Mouse (Mus musculus) telencephalon, adult 2 months (tissue): ENCODE data around the gene Nrf1.
A peak's percentile ranks its signal among the peaks of the same experiment; 100 is the strongest.

Experiments used
- DNase-seq: peaks from one replicate; pipeline ENCODE4 v3.0.0-alpha.2; 2011; ENCODE audit warnings: low read depth, low spot score

Gene Nrf1

DNA sequence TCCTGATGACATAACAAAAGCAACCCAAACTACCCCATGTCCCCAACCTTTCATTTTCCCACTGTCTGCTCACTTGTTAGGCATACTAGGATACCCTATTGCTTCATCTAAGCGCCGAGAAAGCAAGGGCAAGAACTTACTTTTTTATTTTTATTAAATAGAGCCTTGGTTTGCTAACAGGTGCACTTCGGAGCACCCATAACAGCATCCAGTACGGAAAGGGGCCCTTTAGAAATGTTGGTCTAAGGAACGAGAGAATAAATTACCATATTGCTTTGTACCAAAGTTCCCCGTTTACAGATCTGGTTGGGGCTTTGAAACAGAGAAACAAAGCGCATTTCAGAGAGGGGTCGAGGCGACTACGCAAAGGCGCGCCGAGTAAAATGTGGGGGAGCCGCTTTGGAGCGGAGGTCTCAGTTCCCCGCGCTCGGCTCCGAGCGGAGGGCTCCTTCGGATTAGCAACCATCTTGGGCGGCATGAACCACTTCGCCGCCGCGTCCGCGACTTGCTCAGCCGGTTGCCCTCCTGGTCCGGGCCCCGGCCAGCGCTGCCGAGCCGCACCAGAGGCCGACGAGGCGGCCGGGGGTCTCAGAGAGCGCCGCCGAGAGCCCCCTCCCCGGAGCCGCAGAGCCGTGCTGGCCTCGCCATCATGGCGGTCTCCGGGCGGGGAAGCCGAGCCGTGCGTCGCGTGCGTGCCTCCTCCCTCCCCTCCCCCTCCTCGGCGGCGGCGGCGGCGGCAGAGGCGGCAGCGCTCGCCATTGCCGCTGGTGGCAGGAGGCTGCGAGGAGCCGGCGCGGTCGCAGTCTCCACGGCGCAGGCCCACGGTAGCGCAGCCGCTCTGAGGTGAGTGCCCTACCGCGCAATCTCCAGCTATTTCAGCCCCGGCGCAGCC, at the start of gene Nrf1:
Gene Nrf1, plus strand, starts transcription at position 718 of the 892 bp plus-strand sequence.
- peak; percentile 76 for DNase-seq

DNA sequence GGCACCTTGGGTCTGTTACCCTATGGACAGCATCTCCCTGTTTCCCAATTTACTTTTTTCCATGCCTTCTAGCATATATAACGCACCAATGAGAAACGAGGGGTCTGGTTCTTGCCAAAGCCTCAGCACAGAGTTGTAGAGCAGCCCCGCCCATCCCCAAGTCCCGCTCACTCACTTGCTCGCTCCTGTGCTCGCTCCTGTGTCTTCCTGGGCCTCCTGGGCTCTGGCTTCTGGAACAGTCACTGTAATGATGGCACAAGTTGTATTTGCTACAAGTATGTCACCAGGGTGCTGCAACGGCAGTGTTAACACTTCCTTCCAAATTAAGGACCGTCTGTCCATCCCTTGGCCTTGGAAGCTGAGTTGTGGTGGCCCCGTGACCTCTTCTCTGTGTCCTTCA, 49.6 kb upstream of the Nrf1 start:
- DNase-seq: no peak

DNA sequence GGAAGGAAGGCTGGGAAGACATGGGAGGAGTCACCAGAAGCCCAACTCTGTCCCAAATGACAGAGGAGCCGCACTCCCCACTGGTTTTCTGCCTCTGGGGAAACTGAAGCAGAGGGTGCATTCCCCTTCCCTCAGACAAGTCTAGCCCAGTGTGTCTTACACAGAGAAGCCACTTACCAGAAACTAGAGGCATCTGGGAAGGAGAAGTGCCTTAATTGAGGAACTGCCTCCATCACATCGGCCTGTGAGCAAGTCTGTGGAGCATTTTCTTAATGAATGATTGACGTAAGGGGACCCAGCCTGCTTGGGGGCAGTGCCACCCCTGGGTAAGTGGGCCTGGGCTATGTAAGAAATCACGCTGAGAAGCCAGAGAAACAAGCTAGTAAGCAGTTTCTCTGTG, 49.0 kb upstream of the Nrf1 start:
- no peak for DNase-seq

DNA sequence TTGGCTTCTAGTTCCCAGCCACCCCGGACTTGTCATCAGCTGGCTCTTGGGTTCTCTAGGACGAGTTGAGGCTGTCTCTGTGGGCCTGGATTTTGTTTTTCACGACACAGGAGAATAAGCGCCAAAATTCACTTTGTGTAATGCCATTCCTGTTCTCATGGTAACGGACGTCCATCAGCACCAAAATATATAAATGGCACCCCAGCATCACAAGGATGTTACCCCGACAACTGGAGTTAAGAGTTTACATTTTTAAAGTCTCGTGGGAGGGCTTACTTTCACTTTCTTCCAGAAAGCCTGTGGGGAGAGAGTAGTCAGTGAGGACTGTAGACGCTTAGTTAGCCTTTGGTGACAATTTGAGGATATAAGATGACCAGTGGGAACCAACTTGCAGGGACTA, 45.2 kb upstream of the Nrf1 start:
- peak; percentile 45 for DNase-seq

DNA sequence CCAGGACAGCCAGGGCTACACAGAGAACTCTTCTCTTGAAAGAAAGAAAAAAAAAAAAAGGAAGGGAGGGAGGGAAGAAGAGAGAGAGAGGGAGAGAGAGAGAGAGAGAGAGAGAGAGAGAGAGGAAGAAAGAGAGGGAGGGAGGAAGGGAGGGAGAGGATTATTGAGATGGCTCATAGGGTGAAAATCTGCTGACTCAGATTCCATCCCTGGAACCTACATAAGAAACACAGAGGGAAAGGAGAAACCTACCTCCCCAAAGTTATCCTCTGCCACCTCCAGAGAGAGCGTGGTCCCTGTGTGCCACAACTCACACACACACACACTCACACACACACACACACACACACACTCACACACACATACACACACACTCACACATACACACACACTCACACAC, 41.9 kb upstream of the Nrf1 start:
- no peak for DNase-seq

DNA sequence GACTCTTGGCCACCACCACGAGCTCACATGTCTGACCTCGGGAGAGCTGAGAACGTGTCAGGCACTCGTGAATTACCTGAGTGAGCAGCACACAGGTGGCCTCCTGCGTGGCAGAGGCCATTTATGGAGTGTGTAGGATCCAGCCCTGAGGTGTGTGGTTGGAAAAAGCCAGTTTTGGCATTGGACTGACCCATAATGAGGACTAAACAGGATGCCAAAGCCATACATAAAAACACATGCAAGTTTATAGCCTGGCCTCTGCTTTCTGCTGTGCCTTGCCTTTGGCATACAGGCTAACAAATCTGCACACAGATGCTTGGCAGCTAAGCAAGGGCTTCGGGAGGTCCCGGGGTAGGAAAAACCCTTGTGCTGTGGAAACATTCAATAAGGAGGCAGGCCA, 38.6 kb upstream of the Nrf1 start:
- DNase-seq: no peak

DNA sequence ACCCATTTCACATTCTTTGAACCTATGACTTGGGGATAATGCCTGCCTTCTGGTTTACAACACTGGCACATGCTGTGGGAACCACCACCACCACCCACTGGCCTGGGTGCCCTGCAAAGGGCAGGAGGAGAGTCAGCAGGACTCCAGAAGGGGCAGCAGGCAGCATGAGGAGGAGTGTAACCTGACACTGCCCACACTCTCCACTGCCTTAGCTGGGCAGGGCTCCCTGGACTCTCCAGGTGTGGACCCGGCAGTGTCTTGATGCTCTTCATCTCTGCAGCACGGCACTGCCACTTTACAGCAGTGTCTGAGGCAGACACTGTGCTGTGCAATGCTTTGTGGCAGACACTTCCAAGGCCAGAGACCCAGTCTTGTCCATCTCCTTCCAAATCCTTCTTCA, 34.3 kb upstream of the Nrf1 start:
- no peak for DNase-seq

DNA sequence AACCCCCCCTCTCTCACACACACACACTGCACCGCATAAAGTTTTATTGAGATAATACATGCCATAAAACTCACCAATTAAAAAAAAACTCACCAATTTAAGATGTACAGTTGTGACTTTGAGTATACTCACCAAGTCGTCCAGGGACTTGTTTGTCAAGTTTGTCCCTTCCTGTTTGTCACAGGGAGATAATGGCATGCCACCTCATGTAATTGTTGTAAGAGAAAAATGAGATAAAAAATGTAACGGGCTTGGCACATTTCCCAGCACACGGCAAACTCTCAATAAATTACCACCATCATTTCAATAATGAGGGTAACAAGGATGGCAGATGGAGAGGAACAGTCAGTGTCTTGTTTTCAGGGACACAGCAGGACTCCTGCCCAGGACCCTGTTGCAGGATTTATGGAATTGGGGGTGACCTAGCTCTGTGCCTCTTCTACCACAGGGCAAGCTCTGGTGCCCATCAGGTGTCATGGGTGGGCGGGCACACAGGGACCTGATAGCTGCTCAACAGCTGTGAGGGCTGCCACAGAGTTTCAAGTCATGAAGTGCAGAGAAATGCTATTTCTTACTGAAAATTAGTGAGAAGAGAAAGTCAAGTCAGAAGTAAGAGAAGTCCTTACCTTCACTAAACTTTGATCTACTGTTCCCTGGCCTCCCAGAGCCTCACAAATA, 33.5 kb upstream of the Nrf1 start:
- DNase-seq: no peak

DNA sequence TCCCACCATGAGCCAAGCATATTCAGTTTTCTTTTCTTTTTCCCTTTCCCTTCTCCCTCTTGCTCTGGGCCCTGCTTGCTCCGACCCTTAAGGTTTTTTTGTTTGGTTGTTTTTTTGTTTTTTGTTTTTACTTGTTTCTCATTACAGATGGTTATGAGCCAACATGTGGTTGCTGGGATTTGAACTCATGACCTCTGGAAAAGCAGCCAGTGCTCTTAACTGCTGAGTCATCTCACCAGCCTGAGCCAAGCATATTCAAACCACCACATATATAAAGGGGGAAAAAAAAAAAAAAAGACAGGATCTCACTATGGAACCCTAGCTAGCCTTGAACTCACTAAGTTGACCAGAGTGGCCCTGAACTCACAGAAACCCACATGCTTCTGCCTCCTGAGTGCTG, 26.5 kb upstream of the Nrf1 start:
- DNase-seq: no peak

DNA sequence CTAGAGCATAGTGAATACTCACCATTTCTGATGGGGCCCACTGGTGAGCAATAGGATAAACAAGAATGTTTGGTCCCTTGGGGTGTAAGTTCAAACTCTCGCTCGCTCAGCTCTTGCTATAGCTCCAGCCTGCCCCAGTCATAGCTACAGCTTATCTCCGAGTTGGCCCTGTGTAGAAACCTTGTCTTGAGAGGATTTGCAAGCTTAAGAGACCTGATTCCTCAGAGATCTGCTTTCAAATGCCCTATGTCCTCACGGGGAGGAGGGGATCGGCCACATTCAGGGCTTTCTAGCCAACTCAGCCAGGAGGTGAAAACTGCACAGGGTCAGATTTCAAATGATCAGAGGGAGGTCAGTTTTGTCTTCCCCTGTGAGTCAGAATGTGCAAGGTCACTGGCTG, 26.1 kb upstream of the Nrf1 start:
- DNase-seq: no peak

DNA sequence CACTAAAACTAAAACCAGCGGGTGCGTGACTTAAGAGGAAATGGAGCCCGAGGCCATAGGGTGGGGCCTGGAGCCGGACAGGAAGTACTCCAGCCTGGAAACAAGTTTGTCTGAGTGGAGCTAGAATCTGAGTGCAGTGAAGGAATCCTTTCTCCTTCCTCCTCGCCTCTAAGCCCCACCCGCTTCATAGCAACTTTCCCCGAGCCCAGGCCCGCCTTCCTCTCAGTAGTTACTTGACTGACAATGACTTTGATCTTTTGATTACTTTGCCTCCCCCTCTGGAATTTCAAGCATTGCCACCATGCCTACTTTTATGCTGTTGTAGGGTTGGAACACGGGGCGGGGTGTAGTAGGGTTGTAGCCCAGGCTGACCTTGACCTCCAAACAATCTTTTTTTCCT, 21.0 kb upstream of the Nrf1 start:
- no peak for DNase-seq

DNA sequence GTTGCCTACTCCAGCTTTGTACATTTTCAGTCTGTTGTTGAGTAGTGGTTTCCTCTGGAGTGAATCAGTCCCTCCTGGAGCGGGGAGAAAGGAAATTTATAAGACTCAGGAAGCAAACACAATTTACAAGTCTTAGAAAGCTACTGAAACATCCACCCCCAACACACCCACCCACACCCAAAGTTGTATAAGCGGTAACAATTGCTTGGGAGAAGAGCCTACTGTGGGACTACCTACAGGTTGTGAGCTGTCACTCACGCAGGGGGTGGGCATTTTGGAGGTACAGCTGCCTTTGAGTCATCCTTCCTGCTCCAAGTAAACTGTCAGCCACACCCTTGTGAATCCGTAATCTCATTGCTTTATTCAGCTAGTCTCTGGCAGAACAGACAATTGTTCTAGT, 19.4 kb upstream of the Nrf1 start:
- DNase-seq: peak; percentile 19

DNA sequence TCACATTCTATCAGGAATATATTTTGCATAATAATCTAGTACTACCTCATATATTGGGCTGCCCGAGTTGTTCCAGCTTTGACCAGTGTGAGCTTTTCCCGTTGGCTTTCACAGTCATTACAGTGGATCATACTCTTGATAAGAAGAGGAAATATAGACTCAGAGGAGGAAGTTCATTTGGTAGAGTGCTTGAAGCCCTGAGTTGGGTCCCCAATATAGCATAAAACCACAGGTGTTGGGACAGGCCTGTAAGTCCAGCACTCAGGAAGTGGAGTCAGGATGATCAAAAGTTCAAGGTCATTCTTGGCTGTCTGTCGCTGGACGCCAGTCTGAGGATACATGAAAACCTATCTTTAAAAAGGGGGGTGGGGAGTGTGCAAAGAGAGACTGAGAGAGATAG, 12.7 kb upstream of the Nrf1 start:
- DNase-seq: no peak

DNA sequence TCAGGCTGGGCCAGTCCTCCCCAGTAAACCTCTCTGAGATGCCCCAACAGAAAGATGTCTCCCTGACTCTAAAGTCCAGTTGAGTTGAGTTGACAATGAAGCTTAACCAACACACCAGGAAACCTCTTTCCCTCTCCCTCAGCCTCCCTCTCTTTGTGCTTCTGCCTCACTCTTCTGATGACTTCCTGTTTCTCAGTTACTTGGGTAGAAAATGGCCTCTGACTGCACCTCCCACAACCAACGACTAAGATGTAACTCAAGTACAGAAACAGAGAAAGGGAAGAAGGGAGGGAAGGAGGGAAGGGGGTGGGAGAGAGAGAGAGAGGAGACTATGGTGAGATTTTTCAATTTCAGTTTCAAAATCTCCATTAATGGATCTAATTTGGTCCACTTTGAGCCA, 6.3 kb upstream of the Nrf1 start:
- DNase-seq: no peak

DNA sequence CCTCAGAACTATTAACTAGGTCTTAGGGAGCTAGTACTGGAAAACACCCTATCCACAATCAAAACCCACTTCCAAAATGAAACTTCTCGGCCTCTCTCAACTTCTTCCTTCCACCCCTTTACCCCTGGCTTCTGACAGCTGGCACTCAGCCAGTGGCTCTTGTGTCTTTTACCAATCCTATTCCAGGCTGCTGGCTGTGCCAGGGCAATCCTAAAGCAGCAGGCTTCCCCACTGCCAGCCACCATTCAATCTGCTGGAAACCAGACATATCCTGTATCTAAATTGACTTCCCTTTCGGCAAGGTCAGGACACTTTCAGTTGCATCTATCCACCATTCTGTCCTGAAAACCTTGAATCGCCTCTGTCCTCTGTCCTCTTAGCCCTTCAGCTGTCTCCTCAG, 5.3 kb upstream of the Nrf1 start:
- no peak for DNase-seq

DNA sequence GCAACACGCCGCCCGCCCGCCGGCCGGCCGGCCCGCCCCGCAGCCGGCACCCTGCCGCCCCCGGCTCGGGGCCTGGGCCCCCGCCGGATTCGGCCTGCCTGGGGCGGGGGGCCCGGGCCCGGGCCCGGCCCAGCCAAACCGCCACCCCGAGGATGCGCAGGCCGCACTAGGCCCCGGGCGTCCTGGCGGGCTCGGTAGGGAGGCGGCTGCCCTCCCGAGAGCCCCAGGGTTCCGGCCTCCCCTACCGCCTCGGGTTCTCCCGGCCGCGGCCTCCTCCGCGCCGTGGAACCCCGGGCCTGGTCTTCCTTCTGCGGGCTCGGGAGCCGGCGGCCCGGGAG, 344 bp downstream of the Nrf1 start:
- DNase-seq: no peak

DNA sequence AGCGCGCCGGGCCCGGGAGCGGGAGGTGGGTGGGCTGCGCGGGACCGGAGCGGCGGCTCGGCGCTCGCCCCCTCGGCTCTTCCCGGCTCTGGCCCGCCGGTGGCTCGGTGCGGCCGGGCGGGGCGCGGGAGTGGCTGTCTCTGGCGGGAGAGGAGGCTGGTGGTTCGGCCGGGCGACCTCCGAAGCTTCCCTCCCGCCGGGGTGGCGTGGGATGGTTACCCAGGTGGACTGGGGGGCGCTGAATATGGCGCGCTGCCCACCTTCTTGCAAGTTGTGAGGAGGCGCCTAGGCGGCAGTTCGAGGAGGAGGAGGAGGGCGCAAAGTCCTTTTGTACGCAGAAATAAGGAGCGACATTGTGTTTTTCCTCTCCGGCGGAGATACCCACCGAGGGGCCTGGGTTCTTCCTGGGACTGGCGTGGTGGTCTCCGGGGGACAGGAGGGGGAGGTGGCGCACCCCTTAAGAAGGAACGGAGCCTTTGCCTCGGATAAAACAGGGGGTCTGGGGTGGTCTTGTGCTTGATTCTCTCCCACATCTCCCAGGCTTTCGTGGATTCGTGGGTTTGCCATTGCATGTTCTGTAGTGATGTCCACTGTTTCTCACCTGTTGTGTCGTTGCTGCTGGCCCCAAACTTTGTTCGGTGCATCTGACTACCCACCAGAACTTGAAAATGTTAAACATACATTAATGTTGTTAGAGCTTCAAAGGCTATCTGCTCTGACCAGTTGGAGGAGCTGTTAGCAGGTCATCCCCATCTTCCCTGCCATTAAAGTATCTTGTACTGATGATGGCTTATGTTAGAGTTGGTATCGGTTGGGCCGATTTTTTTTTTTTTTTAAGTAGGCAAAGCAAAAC, 939 bp downstream of the Nrf1 start:
- peak; percentile 11 for DNase-seq

DNA sequence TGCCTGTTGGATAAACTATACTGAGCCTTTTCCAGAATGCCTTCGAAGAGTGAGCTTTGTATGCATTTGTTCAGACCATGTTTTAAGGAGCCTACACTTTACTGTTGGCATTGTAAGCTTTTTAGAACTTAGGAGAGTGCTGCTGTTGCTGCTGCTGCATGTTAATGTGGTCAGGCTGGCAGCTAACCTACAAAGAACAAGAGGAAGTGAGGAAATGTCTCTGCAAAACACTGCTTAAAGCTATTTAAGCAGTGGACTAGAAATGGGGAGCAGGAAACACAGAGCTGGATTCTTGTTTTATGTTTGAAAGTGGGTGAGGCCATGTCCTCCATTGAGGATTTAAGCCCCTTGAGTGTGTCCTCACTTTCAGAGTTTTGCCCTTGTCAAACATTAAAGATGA, 5.3 kb downstream of the Nrf1 start:
- DNase-seq: no peak

DNA sequence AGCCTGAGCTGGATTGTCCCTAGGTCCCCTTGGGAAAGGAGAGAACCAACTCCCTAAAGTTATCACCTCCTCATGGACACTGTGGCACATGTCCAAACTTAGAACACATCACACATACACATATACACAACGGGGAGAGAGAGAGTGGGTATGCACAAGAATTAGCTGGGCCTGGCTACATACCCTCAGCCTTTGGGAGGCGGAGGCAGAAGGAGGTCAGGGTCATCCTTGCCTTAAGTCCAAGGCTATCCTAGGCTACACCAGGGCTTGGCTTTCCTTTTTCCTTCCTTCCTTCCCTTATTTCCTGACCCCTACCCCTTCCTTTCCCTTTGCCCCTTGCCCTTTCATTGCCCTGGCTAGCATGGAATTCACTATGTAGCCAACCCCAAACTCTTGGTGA, 14.8 kb downstream of the Nrf1 start:
- DNase-seq: no peak

DNA sequence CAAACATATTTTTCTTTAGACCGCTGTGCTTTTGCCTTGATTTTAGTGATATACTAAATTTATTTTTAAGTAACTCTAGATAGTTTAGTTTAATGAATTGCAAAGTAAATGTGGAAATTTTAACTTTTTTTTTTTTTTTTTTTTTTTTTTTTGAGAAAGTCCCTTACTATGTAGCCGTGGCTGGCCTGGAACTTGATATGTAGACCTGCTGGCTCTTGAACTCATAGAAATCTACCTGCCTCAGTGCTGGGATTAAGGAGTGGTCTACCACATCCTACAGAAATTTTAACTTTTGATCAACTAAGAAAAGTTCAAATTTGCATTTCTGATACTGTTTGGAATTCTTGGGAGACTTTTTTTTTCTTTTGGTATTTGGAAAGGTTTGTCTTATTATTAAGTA, 17.6 kb downstream of the Nrf1 start:
- no peak for DNase-seq

DNA sequence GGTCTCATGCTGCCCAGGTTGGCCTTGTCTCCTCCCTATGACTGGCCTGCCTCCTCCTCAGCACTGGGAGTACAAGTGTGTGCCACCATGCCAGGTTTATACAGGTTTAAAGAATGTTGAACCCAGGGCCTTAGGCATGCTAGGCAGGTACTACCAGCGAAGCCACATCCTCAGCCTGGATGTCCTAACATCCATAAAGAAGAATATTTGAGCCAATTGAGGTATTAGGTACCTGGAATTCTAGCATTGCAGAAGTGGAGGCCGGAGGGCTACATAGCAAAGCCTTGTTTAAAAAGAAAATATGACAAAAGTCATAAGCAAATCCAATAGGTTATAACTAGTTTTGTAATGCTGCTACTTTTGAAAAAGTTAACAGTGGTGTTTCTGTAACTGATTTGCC, 19.0 kb downstream of the Nrf1 start:
- DNase-seq: no peak

DNA sequence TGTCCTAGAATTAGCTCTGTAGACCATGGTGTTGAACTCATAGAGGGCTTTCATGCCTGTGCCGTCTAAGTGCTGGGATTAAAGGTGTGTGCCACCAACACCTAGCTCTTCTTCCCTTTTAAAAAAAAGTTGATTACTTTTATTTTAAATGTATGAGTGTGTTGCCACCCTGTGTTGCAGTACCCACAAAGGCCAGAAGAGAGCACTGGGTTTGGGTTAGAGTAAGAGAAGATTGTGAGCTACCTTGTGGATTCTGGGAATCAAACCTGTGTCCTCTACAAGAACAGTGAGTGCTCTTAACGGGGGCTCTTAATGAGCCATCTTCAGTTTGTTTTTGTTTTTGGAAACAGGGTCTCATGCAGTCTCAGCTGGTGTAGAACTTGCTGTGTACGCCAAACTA, 24.7 kb downstream of the Nrf1 start:
- DNase-seq: no peak
